Mouse (Mus musculus): ENCODE results near the gene Kif6. TPM values are rescaled to one million over a fixed set of nuclear protein-coding genes. Genes with fewer than 3 reads are reported as not detected.

Kif6 gene
- polyA plus RNA-seq, 1 experiment = 1.9 TPM

- TF ChIP-seq POLR2A (IDR thresholded peaks at IDR 0.05; ENCODE audit: borderline replicate concordance, extremely low read depth, insufficient read depth, insufficient read length, poor library complexity, severe bottlenecking) (no peak), CTCF (IDR thresholded peaks at IDR 0.05; ENCODE audit: borderline replicate concordance, extremely low read depth, insufficient read depth, insufficient read length) (peak; percentile 27; the same call in 1 of the 2 replicates)
- no peak for DNase-seq (ENCODE audit: low read depth)
Measured at GRCm38 (mm10) chr17:49628875-49629274, 13.9 kb downstream of the Kif6 start.

DNA sequence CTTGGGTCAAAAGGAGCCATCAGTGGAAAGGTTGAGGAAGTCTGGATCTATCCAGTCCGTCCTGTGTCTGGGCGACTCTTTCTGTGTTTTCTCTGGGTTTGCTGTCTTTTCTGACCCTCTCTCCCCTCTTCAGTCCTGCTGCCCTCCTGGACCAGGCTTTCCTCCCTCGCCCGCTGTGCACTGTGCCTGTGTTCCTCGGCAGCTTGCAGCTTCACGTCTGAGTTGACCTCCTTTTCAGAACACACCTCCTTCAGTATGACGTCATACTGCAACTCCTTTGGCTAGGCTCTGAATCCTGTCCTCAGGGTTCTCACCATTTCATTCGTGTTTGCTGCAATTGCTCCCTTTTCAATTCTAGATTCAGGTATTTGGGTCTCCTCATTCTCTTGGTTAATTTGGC, 18.1 kb downstream of the Kif6 start:
- peak; percentile 20 for DNase-seq (ENCODE audit: low read depth)
- no peak for TF ChIP-seq CTCF (IDR thresholded peaks at IDR 0.05; ENCODE audit: borderline replicate concordance, extremely low read depth, insufficient read depth, insufficient read length)
- TF ChIP-seq POLR2A (IDR thresholded peaks at IDR 0.05; ENCODE audit: borderline replicate concordance, extremely low read depth, insufficient read depth, insufficient read length, poor library complexity, severe bottlenecking) = no peak

- no peak for DNase-seq (ENCODE audit: low read depth)
- TF ChIP-seq POLR2A (IDR thresholded peaks at IDR 0.05; ENCODE audit: borderline replicate concordance, extremely low read depth, insufficient read depth, insufficient read length, poor library complexity, severe bottlenecking) = no peak
- no peak for TF ChIP-seq CTCF (IDR thresholded peaks at IDR 0.05; ENCODE audit: borderline replicate concordance, extremely low read depth, insufficient read depth, insufficient read length)
Measured at GRCm38 (mm10) chr17:49641903-49642302, 27.0 kb downstream of the Kif6 start.

DNA sequence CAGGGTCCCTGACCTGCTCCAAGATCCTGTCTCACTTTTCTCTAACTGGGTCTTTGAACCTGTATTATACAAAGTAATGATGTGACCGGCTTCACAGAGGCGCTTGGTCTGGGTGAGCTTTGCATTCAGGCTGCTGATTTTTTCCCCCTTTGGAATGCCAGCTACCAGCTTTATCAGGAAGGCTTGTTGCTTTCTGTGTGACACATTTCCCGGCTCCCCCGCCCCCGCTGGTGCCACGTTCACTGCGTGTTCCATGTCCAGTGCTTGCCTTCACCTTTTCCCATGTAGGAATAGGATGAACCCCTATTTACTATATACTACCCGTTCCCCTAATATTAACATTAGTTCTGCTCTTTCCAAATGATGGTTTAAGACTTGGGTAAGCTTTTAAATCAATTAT, 27.4 kb downstream of the Kif6 start:
- no peak for DNase-seq (ENCODE audit: low read depth)
- no peak for TF ChIP-seq CTCF (IDR thresholded peaks at IDR 0.05; ENCODE audit: borderline replicate concordance, extremely low read depth, insufficient read depth, insufficient read length)
- TF ChIP-seq POLR2A (IDR thresholded peaks at IDR 0.05; ENCODE audit: borderline replicate concordance, extremely low read depth, insufficient read depth, insufficient read length, poor library complexity, severe bottlenecking) = no peak

- peak; percentile 87 for DNase-seq (ENCODE audit: low read depth)
- TF ChIP-seq CTCF (IDR thresholded peaks at IDR 0.05; ENCODE audit: borderline replicate concordance, extremely low read depth, insufficient read depth, insufficient read length) = peak; percentile 29; the same call in 1 of the 2 replicates
- TF ChIP-seq POLR2A (IDR thresholded peaks at IDR 0.05; ENCODE audit: borderline replicate concordance, extremely low read depth, insufficient read depth, insufficient read length, poor library complexity, severe bottlenecking) = no peak
Measured at GRCm38 (mm10) chr17:49642889-49643490, 28.1 kb downstream of the Kif6 start.

DNA sequence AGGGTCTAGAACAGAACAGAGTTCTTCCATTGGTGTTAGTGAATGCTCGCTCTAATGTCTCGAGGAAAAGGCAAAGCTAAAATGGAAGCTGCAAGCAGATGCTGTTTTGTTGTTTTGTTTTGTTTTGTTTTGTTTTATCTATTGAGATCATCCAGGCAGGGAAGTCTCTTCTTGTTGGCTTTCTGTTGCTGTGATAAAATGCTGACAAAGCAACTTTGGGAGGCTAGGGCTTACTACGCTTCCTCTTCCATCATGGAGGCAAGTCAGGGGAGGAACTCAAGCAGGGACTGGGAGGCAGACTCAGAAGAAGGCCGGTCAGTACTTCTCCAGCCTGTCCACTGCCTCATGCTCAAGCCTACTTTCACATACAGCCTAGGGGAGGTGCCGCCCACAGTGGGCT, 31.3 kb downstream of the Kif6 start:
- no peak for TF ChIP-seq CTCF (IDR thresholded peaks at IDR 0.05; ENCODE audit: borderline replicate concordance, extremely low read depth, insufficient read depth, insufficient read length)
- TF ChIP-seq POLR2A (IDR thresholded peaks at IDR 0.05; ENCODE audit: borderline replicate concordance, extremely low read depth, insufficient read depth, insufficient read length, poor library complexity, severe bottlenecking) = no peak
- no peak for DNase-seq (ENCODE audit: low read depth)

- no peak for DNase-seq (ENCODE audit: low read depth)
- TF ChIP-seq CTCF (IDR thresholded peaks at IDR 0.05; ENCODE audit: borderline replicate concordance, extremely low read depth, insufficient read depth, insufficient read length) (no peak), POLR2A (IDR thresholded peaks at IDR 0.05; ENCODE audit: borderline replicate concordance, extremely low read depth, insufficient read depth, insufficient read length, poor library complexity, severe bottlenecking) (no peak)
Measured at GRCm38 (mm10) chr17:49648970-49649369, 34.0 kb downstream of the Kif6 start.

- TF ChIP-seq POLR2A (IDR thresholded peaks at IDR 0.05; ENCODE audit: borderline replicate concordance, extremely low read depth, insufficient read depth, insufficient read length, poor library complexity, severe bottlenecking) (no peak), CTCF (IDR thresholded peaks at IDR 0.05; ENCODE audit: borderline replicate concordance, extremely low read depth, insufficient read depth, insufficient read length) (no peak)
- DNase-seq (ENCODE audit: low read depth) = no peak
Measured at GRCm38 (mm10) chr17:49649394-49649793, 34.5 kb downstream of the Kif6 start.

- no peak for DNase-seq (ENCODE audit: low read depth)
- peak; percentile 27; the same call in 1 of the 2 replicates for TF ChIP-seq CTCF (IDR thresholded peaks at IDR 0.05; ENCODE audit: borderline replicate concordance, extremely low read depth, insufficient read depth, insufficient read length)
- no peak for TF ChIP-seq POLR2A (IDR thresholded peaks at IDR 0.05; ENCODE audit: borderline replicate concordance, extremely low read depth, insufficient read depth, insufficient read length, poor library complexity, severe bottlenecking)
Measured at GRCm38 (mm10) chr17:49650366-49650765, 35.4 kb downstream of the Kif6 start.

DNA sequence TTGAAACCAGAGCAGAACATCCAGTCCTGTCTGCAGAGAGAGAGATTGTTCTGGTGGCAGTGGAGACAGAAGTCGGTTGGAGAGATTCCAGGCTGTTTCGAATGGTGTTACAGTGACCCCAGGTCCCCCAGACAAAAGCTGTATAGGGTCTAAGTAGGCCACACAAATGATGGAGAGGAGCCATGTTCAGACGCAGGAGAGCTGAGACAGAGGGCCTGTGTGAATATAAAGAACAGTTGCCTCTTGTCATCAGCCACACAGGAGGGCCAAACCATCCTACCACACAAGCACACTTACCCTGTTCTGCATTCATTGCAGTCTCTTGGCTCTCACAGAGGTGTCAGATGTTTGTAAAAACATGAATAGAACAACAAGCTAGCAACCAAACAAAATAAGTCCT, 37.4 kb downstream of the Kif6 start:
- no peak for DNase-seq (ENCODE audit: low read depth)
- TF ChIP-seq POLR2A (IDR thresholded peaks at IDR 0.05; ENCODE audit: borderline replicate concordance, extremely low read depth, insufficient read depth, insufficient read length, poor library complexity, severe bottlenecking) (no peak), CTCF (IDR thresholded peaks at IDR 0.05; ENCODE audit: borderline replicate concordance, extremely low read depth, insufficient read depth, insufficient read length) (no peak)

DNA sequence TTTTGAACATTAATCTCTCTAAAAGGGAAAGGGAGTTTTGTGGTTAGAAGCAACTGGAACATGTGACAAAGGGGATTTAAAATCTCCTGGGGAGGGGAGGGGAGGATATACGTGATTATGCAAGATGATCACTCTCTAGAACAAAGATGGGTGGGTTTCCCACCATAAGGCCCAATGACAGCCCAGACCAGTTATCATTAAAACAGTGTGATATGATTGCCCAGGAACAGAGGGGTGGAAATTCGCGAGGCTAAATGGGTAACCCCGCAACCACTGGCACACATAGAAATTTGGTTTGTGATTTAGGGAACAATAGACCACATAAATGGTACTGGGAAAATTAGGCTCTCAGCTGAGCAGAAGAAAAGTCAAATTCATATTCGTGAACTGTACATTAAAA, 37.9 kb downstream of the Kif6 start:
- TF ChIP-seq CTCF (IDR thresholded peaks at IDR 0.05; ENCODE audit: borderline replicate concordance, extremely low read depth, insufficient read depth, insufficient read length) (no peak), POLR2A (IDR thresholded peaks at IDR 0.05; ENCODE audit: borderline replicate concordance, extremely low read depth, insufficient read depth, insufficient read length, poor library complexity, severe bottlenecking) (no peak)
- DNase-seq (ENCODE audit: low read depth) = no peak

DNA sequence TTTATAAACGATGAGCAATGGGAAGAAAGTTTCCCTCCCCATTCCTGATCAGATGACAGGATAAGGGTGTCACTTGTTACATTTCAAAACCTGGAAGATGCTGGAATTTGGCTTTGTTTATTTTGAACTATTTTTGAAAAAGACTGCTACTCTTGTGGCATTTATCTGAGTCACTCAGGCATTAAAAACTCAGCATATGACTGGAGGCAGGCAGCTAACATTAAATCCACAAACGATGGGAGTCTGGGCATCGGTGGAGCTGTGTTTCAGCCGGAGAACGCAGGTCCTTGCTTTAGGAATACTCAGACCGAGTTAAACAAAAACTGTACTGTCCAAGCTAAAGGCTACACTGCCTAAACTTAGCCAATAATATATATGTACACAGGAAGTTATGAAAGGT, 46.7 kb downstream of the Kif6 start:
- no peak for DNase-seq (ENCODE audit: low read depth)
- TF ChIP-seq CTCF (IDR thresholded peaks at IDR 0.05; ENCODE audit: borderline replicate concordance, extremely low read depth, insufficient read depth, insufficient read length) = no peak
- TF ChIP-seq POLR2A (IDR thresholded peaks at IDR 0.05; ENCODE audit: borderline replicate concordance, extremely low read depth, insufficient read depth, insufficient read length, poor library complexity, severe bottlenecking) = no peak
